In genomic region chr4:108071235-108071901, GRCm38 (mm10) we compare ENCODE assay signal across 8 mouse cellular contexts. TPM values are rescaled to one million over a fixed set of nuclear protein-coding genes. Genes with fewer than 3 reads are reported as not detected.
DNase-seq lines count a peak whose midpoint lies in the region; ATAC-seq and TF ChIP-seq lines count a peak whose summit lies in the region.

No protein-coding gene starts in this region.

- 0 out of 2 replicates have a peak, but pooled peaks have one; percentile 24 for TF ChIP-seq CTCF in kidney, postnatal 0 days (IDR thresholded peaks at IDR 0.05; ENCODE audit: low read depth)

- peak; percentile 95 for DNase-seq in B cell, adult 2 months
- DNase-seq in brain, adult 2 months (ENCODE audit: low read depth, low spot score): peak; percentile 99
- DNase-seq in kidney, postnatal 0 days (ENCODE audit: low spot score): peak; percentile 98
- peak; percentile 93 for DNase-seq in liver, embryonic 11.5 days (ENCODE audit: low spot score)
- peak; percentile 95 for DNase-seq in naive thymus-derived CD4-positive, alpha-beta T cell, adult 2 months (ENCODE audit: low read depth)

- no peaks in the 10 kb centered on the region for H3K9me3 ChIP-seq in heart, embryonic 12.5 days (replicated peaks)
- no peaks in the 10 kb centered on the region for H3K9me3 ChIP-seq in kidney, postnatal 0 days (replicated peaks; ENCODE audit: low read length)
- no peaks in the 10 kb centered on the region for H3K9me3 ChIP-seq in liver, embryonic 11.5 days (ENCODE audit: control insufficient read depth, low read length)
- no peaks in the 10 kb centered on the region for H3K9me3 ChIP-seq in stomach, embryonic 14.5 days (ENCODE audit: control insufficient read depth, low read depth, low read length)

- H3K27ac ChIP-seq in heart, embryonic 12.5 days (ENCODE audit: poor library complexity, severe bottlenecking): no peak overlapping the region
- peak overlapping the region; percentile 70 for H3K27ac ChIP-seq in kidney, postnatal 0 days
- 0 out of 2 replicates have a peak overlapping the region, but pooled peaks have one; percentile 10 for H3K27ac ChIP-seq in liver, embryonic 11.5 days (ENCODE audit: low read depth, low read length)
- H3K27ac ChIP-seq in stomach, embryonic 14.5 days (ENCODE audit: low read length): no peak overlapping the region

- ATAC-seq in erythroblast, adult 5-6 weeks (replicated peaks; ENCODE audit: low FRiP score, poor library complexity, severe bottlenecking): peak; percentile 99
- ATAC-seq in heart, embryonic 12.5 days (ENCODE audit: insufficient number of reproducible peaks, low FRiP score): peak; percentile 93
- peak; percentile 90 for ATAC-seq in kidney, postnatal 0 days (replicated peaks; ENCODE audit: low FRiP score, low read depth)
- peak; percentile 96 for ATAC-seq in liver, embryonic 11.5 days (replicated peaks; ENCODE audit: low FRiP score)
- peak; percentile 92 for ATAC-seq in stomach, embryonic 14.5 days (ENCODE audit: insufficient number of reproducible peaks, insufficient read depth, low FRiP score, low read depth)

- peak overlapping the region; percentile 90 for H3K4me2 ChIP-seq in heart, embryonic 12.5 days
- peak overlapping the region; percentile 81 for H3K4me2 ChIP-seq in kidney, postnatal 0 days (ENCODE audit: low read length)
- H3K4me2 ChIP-seq in liver, embryonic 11.5 days: peak overlapping the region; percentile 77
- peak overlapping the region; percentile 69 for H3K4me2 ChIP-seq in stomach, embryonic 14.5 days (replicated peaks; ENCODE audit: low read depth, low read length)

- 3% methylated on average over 26 of the region's 26 CpGs for WGBS in heart, embryonic 12.5 days
- WGBS in kidney, postnatal 0 days: 3% methylated on average over 26 of the region's 26 CpGs
- WGBS in liver, embryonic 11.5 days: 3% methylated on average over 26 of the region's 26 CpGs
- 3% methylated on average over 26 of the region's 26 CpGs for WGBS in stomach, embryonic 14.5 days

- H3K27me3 ChIP-seq in heart, embryonic 12.5 days (replicated peaks): no peaks in the 10 kb centered on the region
- H3K27me3 ChIP-seq in kidney, postnatal 0 days (ENCODE audit: insufficient read depth, low read length): no peaks in the 10 kb centered on the region
- H3K27me3 ChIP-seq in liver, embryonic 11.5 days (replicated peaks; ENCODE audit: control insufficient read depth, insufficient read depth, low read length): no peaks in the 10 kb centered on the region
- no peaks in the 10 kb centered on the region for H3K27me3 ChIP-seq in stomach, embryonic 14.5 days (ENCODE audit: control insufficient read depth, insufficient read depth, low read length)

- peaks cover 15% of the 10 kb centered on the region for H3K4me1 ChIP-seq in heart, embryonic 12.5 days (replicated peaks)
- peaks cover 9% of the 10 kb centered on the region for H3K4me1 ChIP-seq in kidney, postnatal 0 days (replicated peaks; ENCODE audit: insufficient read depth, low read length)
- H3K4me1 ChIP-seq in liver, embryonic 11.5 days (replicated peaks; ENCODE audit: control insufficient read depth, insufficient read depth, low read length): peaks cover 10% of the 10 kb centered on the region; the same call in 1 of the 2 replicates
- peaks cover 5% of the 10 kb centered on the region; the same call in 1 of the 2 replicates for H3K4me1 ChIP-seq in stomach, embryonic 14.5 days (ENCODE audit: control insufficient read depth, insufficient read depth, low read length)

- H3K36me3 ChIP-seq in heart, embryonic 12.5 days: peaks cover 21% of the 10 kb centered on the region
- H3K36me3 ChIP-seq in kidney, postnatal 0 days (ENCODE audit: insufficient read depth, low read length): no peaks in the 10 kb centered on the region
- H3K36me3 ChIP-seq in liver, embryonic 11.5 days (ENCODE audit: control insufficient read depth, insufficient read depth, low read length): no peaks in the 10 kb centered on the region
- no peaks in the 10 kb centered on the region for H3K36me3 ChIP-seq in stomach, embryonic 14.5 days (ENCODE audit: control insufficient read depth, insufficient read depth, low read length)

- peak overlapping the region; percentile 82 for H3K9ac ChIP-seq in heart, embryonic 12.5 days
- H3K9ac ChIP-seq in kidney, postnatal 0 days (ENCODE audit: low read depth, low read length): peak overlapping the region; percentile 68
- peak overlapping the region; percentile 70 for H3K9ac ChIP-seq in liver, embryonic 11.5 days (ENCODE audit: low read depth, low read length)
- H3K9ac ChIP-seq in stomach, embryonic 14.5 days (replicated peaks; ENCODE audit: low read depth, low read length): 0 out of 2 replicates have a peak overlapping the region, but pooled peaks have one; percentile 19

- H3K4me3 ChIP-seq in heart, embryonic 12.5 days: peak overlapping the region; percentile 66
- peak overlapping the region; percentile 50 for H3K4me3 ChIP-seq in kidney, postnatal 0 days (replicated peaks; ENCODE audit: low read depth, low read length)
- peak overlapping the region; percentile 62 for H3K4me3 ChIP-seq in liver, embryonic 11.5 days (ENCODE audit: low read depth, low read length)
- peak overlapping the region; percentile 50 for H3K4me3 ChIP-seq in stomach, embryonic 14.5 days (ENCODE audit: low read depth, low read length)

RNA-seq across cellular contexts. Expression of gene Podn, which starts 24.9 kb away (rescaled TPM):
- not detected in 2 replicates for total RNA-seq in erythroblast, adult 5-6 weeks (2015; ENCODE audit: low replicate concordance)
- not detected in 2 replicates for total RNA-seq in erythroblast, adult 5-6 weeks (2017; ENCODE audit: low replicate concordance)
- polyA plus RNA-seq in heart, embryonic 12.5 days (2016; fragmentation: Nextera tagmentation; extraction: Ambion mirVana): 0.55 and 0.59 TPM in 2 replicates
- 1.2 and 1.4 TPM in 2 replicates for polyA plus RNA-seq in kidney, postnatal 0 days (2015; fragmentation: Nextera tagmentation; extraction: Ambion mirVana)
- 0.40 and 0.92 TPM in 2 replicates for polyA plus RNA-seq in liver, embryonic 11.5 days (2014; fragmentation: Nextera tagmentation; extraction: Ambion mirVana)
- 3.4 and 5.5 TPM in 2 replicates for polyA plus RNA-seq in stomach, embryonic 14.5 days (2014; fragmentation: Nextera tagmentation; extraction: Ambion mirVana)

Comparison
In these comparisons a context has a peak if more than half of its experiments do, and no peak if none do; other contexts are left out.
1. H3K27ac ChIP-seq: peak in kidney, postnatal 0 days (single experiment) and liver, embryonic 11.5 days (single experiment); none in heart, embryonic 12.5 days (single experiment) and stomach, embryonic 14.5 days (single experiment).
2. H3K9ac ChIP-seq: peak in every context shown above with its lines; median percentile 82 in heart, embryonic 12.5 days; 70 in liver, embryonic 11.5 days; 68 in kidney, postnatal 0 days; 19 in stomach, embryonic 14.5 days.
3. Peak in every context shown above with its lines, with median percentiles within 50 percentile points of each other: DNase-seq, ATAC-seq, H3K4me2 ChIP-seq and H3K4me3 ChIP-seq.